Mouse (Mus musculus) cerebellum, postnatal 25 days (tissue): ENCODE measurements at regions not wholly inside any gene's neighbourhood (a gene's known extent, or its start where the extent isn't known, plus 50 kb on each side); places are given as distances from the start of the nearest gene placed in this dataset.
A peak's percentile ranks its signal among the peaks of the same experiment; 100 is the strongest.

Source experiments
- DNase-seq, 2 experiments: peaks; one replicate each; pipeline ENCODE4 v3.0.0; 2021; ENCODE audit warnings: mixed read lengths in 2 of 2

DNA sequence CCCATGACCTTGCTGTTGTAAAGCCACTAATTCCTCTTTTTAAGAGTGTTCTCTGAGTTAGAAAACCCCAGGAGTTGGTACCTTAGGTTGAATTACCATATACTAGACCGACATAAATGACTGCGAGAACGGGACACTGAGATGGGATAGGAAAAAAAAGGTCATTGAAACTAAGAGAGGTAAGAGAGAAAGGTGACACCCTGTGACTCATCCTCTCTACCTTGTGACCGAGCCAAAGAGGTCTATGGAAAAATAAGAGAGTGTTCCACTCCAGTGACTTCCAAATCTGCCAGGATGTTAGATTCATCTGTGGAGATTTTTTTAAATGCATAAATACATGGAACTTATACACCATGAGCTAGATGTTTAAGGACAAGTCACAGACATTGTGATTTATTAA is 115.3 kb upstream of the Trib2 start:
- DNase-seq = no peak

DNA sequence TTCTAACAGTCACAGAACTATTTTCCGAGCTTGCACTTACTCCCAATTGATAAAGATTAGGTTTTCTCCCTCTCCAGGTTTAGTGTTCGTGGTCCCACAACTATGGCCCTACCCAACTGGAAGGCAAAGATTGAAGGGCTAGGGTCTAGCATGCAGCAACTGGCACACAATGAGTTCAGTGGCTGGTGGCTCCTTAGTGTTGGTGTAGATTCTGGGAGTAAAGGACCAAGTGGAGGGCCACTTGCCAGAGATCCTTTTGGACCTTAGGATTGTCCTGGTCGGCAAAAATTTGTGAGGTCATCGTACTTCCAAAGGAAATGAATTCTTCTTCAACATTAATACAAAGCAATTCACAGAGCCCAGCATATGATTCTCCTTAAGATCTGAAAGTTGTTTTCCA is 114.8 kb upstream of the Trib2 start:
- DNase-seq = no peak

- DNase-seq = no peak
Observed at GRCm38 (mm10) chr12:15930155-15930554, 113.4 kb upstream of the Trib2 start.

DNA sequence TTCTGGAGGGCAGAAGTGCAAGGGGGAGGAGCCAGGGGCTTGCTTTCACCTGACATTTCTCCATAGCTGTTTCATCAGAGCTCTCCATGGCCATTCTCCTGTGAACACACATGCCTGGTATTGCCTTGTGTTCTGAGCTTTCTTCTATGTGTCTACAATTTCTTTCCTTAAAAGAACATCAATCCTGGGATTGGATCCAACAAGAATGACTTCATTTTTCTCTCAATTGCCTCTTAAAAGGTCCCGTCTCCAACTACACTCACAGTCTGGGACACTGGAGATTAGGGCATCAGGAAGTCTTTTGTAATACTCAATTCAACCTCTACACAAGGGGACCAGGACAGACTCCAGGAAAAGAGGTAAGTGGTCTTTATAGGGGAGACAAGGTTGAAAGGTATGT is 112.8 kb upstream of the Trib2 start:
- no peak for DNase-seq

- no peak for DNase-seq
Observed at GRCm38 (mm10) chr12:15918291-15918690, 101.6 kb upstream of the Trib2 start.

GRCm38 (mm10) chr12:15912959-15913358 is 96.2 kb upstream of the Trib2 start:
- DNase-seq = no peak

DNA sequence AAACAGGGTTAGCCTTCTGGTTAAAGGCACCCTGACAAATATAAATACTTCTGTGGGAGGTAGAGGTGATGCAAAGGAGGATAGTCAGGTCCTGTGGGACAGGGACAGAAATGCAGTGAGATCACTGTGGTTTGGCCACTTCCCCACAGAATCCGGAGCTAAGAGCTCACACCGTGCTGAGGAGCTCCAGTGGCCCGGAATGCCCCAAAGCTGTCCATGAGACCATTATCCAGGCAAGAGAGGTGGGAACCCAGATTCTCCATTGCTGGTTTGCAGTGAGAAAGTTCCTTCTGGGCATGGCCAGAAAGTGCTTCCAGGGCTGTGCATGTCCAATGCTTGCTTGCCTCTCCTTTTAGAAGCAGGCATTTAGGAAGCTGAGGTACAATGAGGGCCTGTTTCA is 95.8 kb upstream of the Trib2 start:
- DNase-seq = no peak

DNA sequence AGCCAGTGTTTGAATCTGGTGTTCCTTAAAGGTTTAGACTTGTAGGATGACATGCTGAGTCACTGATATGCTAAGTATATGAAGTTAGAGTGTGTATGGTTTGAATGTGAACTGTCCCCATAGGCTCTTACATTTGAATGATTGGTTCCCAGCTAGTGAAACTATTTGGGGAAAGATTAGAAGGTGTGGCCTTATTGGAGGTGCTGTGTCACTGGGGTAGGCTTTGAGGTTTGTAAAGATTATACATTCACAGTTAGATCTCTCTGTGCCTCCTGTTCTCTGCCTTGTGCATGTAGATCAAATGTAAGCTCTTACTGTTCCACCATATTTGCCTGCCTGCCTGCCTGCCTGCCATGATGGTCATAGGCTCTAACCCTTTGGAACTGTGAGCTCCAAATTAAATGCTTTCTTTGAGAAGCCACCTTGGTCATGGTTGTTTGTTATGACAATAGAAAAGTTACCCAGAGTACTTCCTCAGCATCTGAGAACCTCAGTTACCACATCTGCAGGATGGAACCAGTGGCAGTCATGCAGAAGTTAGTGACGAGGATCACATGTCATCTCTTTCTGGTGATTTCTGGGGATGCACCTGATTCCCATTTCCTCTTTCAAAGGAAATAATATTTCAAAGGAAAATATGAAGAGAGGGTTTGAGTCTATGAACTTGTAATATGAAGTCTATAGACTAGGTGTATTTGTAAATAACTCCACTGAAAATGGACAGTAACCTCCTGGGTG is 94.7 kb upstream of the Trib2 start:
- no peak for DNase-seq

GRCm38 (mm10) chr12:15897539-15897938 is 80.8 kb upstream of the Trib2 start:
- DNase-seq = no peak

DNA sequence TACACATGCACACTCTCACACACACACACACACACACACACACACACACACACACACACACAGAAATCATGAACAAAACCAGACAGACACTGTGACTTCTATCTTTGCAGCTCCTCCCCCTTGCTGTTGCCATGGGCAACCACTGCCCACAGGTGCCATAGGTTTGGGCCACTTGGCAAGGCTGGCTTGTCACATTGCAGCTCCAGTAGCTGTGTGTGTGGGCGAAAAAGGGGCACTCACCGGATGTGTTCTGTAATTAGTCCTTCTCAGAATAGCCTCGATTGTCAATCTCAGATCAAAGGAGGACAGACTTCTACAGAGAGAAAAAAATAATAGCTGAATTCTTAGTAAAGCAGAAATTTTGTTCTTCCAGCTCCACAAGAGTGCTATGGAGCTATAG is 79.8 kb upstream of the Trib2 start:
- DNase-seq = peak in 1 of 2 experiments; percentile 8

- DNase-seq = no peak
Observed at GRCm38 (mm10) chr12:15895215-15895614, 78.5 kb upstream of the Trib2 start.

- no peak for DNase-seq
Observed at GRCm38 (mm10) chr12:15890591-15890990, 73.9 kb upstream of the Trib2 start.

DNA sequence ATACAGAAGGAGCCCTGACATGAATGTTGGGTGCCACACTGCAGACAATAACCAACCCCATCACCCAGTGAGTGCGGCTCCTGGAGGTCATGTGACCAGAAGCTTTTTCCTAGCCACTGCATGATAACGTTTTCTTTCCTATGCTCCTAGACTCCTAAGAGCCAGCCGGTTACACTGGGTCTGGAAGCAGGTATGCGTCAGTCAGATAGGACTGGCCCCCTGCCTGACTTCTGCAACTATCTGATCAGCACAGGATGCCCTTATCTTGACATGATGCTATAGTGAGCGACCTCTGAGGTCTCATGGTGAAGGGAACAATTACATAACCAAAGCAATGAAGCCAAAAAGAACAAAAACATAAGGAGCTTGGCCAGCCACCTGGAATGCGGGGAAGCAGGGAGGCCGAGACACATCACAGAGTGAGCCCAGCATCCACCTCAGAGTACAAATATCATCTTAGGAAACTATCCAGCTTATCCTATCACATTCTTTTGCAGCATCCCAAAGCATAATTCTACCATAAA is 63.2 kb upstream of the Trib2 start:
- DNase-seq = no peak
